Mouse (Mus musculus): Measurements from ENCODE around the gene Hoxc10.

Gene Hoxc10

DNA sequence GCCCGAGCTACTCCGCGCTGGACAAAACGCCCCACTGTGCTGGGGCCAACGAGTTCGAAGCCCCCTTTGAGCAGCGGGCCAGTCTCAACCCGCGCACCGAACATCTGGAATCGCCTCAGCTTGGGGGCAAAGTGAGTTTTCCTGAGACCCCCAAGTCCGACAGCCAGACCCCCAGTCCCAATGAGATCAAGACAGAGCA is 615 bp downstream of the Hoxc10 start, which contains the start of gene Hoxc5:
Hoxc5 (plus strand) TSS at position 132 of the 199 bp plus-strand sequence.
- no peak for DNase-seq (ENCODE audit: extremely low read depth, low read depth, low spot score)

DNA sequence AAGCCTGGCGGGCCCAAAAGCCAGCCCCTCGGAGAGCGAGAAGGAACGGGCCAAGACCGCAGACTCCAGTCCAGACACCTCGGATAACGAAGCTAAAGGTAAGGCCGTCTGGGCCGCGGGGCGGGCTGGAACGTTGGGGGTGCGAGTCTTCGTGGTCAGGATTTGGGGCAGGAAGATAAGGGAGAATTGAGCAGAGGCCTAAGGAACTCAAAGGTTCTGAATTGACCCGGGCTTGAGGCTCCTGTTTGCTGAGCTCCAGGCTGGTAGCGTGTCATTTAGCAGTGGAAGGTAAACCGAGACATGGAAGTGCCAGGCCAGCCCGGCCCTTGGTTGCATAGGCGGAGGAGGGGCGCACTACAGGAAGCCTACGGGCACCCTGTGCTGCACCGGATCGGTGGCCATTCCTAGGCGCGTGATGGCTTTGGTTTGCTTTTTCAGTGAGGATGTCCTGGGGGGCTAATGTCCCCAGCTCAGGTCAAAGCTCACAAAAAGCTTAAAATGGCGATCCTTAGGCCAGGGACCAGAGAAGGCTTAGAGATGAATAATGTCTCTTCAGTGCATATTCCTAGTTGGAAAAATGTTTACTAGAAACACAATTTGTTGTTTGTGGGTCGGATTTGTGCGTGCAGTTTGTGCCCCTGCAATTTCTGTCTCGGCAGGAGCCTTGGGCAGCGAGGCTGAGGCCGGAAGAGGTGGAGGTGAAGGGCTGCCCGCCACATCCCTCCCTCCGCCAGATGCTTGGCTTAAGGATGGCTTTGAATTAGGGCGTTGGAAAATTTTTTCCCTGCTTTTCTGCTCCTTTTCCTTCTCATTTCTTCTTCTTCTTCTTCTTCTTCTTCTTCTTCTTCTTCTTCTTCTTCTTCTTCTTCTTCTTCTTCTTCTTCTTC is 1.2 kb downstream of the Hoxc10 start:
- no peak for DNase-seq (ENCODE audit: extremely low read depth, low read depth, low spot score)

GRCm38 (mm10) chr15:102969296-102969695 is 2.7 kb downstream of the Hoxc10 start:
- no peak for DNase-seq (ENCODE audit: extremely low read depth, low read depth, low spot score)

GRCm38 (mm10) chr15:102970740-102971139 is 4.1 kb downstream of the Hoxc10 start:
- no peak for DNase-seq (ENCODE audit: extremely low read depth, low read depth, low spot score)

DNA sequence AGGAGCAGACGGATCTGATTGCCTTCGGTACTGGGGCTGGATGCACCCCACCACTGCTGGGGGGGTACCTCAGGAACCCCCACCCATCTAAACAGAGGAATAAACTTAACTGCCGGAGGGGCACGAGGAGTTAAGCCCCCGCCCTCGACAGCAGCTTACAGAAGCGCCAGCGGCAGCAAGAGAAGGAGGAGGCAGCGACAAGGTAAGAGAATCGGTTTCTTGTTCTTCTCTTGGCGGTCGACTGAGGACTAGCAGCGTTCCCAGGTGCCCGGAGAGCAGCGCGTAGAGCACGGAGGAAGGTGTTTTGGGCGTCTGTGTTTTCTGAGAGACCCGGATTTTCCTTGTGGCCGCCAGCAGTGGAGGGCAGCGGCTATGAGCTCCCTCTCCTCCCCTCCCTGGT is 5.7 kb downstream of the Hoxc10 start:
- no peak for DNase-seq (ENCODE audit: extremely low read depth, low read depth, low spot score)

- no peak for DNase-seq (ENCODE audit: extremely low read depth, low read depth, low spot score)
These were observed 6.2 kb downstream of the Hoxc10 start for GRCm38 (mm10) chr15:102972753-102973152.

DNA sequence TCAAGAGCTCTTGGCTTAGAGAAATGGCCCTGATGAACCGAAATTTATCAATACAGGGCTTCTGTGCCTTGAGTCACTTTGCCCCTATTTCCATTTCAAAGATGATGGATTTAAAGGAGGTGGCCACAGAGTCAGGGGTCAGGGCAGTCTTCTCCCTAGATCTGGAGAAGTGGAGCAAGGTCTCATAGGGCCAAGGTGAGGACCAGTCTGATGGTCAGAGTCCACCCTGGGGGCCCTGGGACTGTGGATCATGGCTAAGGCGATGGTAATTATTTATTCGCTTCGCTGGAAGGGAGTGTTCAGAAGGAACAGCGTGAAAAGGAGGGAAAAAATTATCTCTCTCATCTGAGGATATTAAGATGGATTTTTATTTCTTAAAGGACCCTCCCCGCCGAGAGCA is 8.4 kb downstream of the Hoxc10 start:
- no peak for DNase-seq (ENCODE audit: extremely low read depth, low read depth, low spot score)

- DNase-seq (ENCODE audit: extremely low read depth, low read depth, low spot score), result no peak
These were observed 9.1 kb downstream of the Hoxc10 start for GRCm38 (mm10) chr15:102975688-102976111.

DNA sequence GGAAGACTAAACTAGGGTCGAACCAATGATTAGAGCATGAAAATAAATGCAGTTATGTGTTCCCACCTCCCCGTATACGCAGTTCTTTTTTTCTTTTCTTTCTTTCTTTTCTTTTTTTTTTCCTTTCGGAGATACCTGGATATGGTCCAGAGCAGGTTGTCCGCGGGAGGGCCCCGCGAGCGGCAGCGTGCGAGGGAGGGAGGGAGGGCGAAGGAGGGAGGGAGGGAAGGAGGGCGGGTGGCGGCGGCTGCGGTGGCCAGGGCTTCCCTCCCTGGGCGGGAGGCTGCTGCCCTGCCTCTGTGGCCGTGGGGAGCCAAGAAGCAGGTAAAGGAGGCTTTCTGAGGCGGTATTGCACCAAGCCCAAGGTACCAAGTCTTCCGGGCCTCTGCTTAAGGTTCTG is 9.6 kb downstream of the Hoxc10 start, which contains the start of gene Hoxc9:
Hoxc9 (plus strand) TSS at position 269 of the 400 bp plus-strand sequence.
- DNase-seq (ENCODE audit: extremely low read depth, low read depth, low spot score), result no peak

DNA sequence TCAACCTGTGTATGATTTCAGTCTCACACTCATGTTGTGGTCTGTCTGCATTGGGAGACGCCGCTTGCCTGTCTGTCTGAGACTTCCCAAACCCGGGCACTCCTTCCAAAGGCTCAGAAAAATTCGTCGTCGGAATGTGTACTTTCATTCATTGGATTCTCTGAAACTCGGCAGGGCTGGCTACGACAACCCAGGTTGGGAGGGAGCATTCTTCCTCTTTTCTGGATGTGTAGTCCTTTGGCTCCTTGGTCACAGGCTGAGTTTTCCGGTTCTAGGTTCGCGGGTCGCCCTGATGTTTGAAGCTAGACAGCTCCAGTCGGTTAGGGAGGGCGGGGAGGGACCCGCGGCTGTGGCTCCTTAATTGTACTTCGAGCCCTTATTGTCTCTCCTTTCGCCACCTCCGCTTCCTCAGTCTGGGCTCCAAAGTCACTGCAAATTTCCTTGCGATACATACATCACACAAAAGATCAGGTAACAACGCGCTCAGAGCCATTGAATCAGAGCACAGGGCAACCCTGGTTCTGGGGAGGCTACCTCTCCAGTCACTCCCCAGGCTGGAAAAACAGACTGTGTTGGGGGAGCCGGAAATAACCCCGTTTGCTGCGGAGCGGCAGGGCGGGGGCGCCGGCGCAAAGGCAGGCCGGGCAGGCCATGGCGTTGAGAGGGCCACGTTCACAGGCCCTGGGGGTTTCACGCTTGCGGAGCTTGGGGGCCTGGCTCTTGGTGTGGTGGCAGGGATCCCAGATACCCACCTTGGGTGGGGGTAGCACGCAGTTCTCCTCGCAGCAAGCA is 10.2 kb downstream of the Hoxc10 start:
- no peak for DNase-seq (ENCODE audit: extremely low read depth, low read depth, low spot score)

- DNase-seq (ENCODE audit: extremely low read depth, low read depth, low spot score), result no peak
These were observed 10.9 kb downstream of the Hoxc10 start for GRCm38 (mm10) chr15:102977423-102977974.

DNA sequence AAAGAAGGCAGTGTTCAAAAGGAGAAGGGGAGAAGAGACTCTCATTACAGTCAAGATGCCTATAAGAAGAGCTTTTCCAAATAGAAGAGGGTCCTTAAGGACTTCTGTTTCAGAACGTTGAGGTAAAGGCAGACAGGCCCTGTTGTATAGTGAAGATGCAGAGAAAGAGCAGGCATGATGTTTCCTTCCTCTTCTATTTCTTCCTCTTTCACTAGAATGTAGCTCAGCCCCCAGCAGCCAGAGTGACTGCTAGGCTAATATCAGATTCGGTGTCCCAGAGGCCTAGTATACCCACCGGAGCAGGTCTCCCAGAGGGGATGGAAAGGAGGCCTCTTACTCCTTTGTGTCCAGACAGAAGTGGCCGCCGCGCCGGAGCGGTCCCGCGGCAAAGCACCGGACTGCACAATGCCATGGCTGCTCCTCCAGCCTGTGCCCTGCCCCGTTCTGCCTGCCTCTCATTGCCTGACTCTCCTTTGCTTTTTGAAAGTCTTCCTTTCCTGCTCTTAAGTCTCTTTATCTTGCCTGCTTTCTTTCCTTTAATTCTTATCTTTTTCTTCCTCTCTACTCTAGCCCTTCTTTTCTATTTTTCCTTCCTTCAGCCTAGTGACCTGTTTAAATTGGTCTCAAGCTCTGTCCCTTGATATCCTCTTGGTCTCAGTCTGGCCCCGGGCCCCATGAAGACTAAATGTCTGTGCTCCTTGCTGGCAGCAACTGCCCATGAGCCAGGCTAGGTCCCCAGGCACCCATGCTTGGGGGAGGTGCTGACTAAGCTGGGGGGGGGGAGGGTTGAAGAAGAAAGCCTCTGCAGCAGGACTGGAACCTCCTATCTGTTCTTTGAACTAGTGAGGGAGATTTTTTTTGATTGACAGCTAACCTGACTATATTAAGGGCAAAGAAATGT is 12.3 kb downstream of the Hoxc10 start:
- no peak for DNase-seq (ENCODE audit: extremely low read depth, low read depth, low spot score)

DNA sequence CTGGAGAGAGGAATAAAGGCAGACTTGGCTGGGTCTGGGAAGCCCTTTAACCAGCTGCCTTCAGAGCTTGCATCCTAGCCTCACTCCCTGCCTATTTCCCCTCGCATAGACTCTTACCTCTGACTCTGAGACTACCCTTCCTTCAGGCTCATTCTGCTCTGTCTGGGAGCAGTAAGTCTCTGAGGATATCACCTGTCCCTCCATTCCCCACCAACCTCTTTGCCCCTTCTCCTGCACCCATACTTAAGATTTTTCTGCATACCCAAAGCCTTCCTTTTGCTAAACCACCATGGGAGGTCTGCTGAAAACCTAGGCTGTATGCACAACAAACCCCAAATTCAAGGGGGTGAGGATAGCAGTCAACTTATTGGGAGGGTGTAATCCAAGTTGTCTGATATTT is 13.3 kb downstream of the Hoxc10 start:
- DNase-seq (ENCODE audit: extremely low read depth, low read depth, low spot score), result no peak

- DNase-seq (ENCODE audit: extremely low read depth, low read depth, low spot score), result no peak
These were observed 13.8 kb downstream of the Hoxc10 start for GRCm38 (mm10) chr15:102980352-102980751.

DNA sequence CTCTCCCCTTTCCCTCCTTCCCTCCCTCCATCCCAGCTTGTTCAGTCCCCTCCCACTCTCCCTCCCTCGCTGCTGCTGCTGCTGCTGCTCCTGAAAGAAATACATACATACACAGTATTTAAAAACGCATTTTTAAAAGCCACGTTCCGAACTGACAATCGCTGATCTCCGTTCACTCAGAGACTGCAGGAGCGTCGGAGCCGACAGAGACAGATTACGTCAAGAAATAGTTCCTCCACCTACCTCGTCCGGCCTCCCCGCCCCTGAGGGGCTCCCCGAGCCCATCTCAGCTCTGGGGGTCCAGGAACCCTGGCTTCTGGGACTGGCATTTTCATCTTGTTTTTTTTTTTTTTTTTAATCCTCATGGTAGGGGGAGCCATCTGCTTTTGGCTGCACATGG is 14.3 kb downstream of the Hoxc10 start:
- no peak for DNase-seq (ENCODE audit: extremely low read depth, low read depth, low spot score)

GRCm38 (mm10) chr15:102981379-102982288 is 15.0 kb downstream of the Hoxc10 start:
- DNase-seq (ENCODE audit: extremely low read depth, low read depth, low spot score), result no peak

DNA sequence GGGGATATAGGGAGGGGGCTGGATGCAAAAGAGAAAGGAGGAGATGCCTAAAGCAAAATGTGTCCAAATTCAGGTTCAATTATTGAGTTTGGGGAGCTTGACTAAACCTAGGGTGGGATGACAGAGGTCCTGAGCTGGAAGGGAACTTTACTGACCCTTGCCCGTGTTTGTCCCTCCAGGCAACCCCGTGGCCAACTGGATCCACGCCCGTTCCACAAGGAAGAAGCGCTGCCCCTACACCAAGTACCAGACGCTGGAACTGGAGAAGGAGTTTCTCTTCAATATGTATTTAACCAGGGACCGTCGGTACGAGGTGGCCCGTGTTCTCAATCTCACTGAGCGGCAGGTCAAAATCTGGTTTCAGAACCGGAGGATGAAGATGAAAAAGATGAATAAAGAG is 17.1 kb downstream of the Hoxc10 start:
- no peak for DNase-seq (ENCODE audit: extremely low read depth, low read depth, low spot score)

GRCm38 (mm10) chr15:102984521-102984920 is 17.9 kb downstream of the Hoxc10 start:
- no peak for DNase-seq (ENCODE audit: extremely low read depth, low read depth, low spot score)

- DNase-seq (ENCODE audit: extremely low read depth, low read depth, low spot score), result no peak
These were observed 18.3 kb downstream of the Hoxc10 start for GRCm38 (mm10) chr15:102984925-102985324.

Data from fat pad, adult 2 months (tissue).